Mouse (Mus musculus): Measurements from ENCODE around the gene Zmynd8. TPM values are rescaled to one million over a fixed set of nuclear protein-coding genes. Genes with fewer than 3 reads are reported as not detected.
A peak's percentile ranks its signal among the peaks of the same experiment; 100 is the strongest.

Zmynd8 gene
- polyA plus RNA-seq, 1 experiment from 2014 or later: 52.9 TPM

GRCm38 (mm10) chr2:165845490-165845889 lies 53.3 kb downstream of the Zmynd8 start:
- WGBS: 91% methylated on average over 22 of the region's 22 CpGs
- H3K27ac ChIP-seq (ENCODE audit: low read depth, low read length): no peak overlapping the region
- H3K9me3 ChIP-seq (ENCODE audit: control insufficient read depth, low read length): no peaks in the 10 kb centered on the region
- no peaks in the 10 kb centered on the region for H3K27me3 ChIP-seq (ENCODE audit: control insufficient read depth, insufficient read depth, low read length)
- H3K9ac ChIP-seq (ENCODE audit: low read depth, low read length): no peak overlapping the region
- ATAC-seq (ENCODE audit: low FRiP score) (no peak), DNase-seq (ENCODE audit: low spot score) (no peak)
- peaks cover 8% of the 10 kb centered on the region for H3K36me3 ChIP-seq (ENCODE audit: control insufficient read depth, insufficient read depth, low read length)
- no peaks in the 10 kb centered on the region; the same call in 1 of the 2 replicates for H3K4me1 ChIP-seq (replicated peaks; ENCODE audit: control insufficient read depth, insufficient read depth, low read length)
- H3K4me3 ChIP-seq (ENCODE audit: low read depth, low read length): no peak overlapping the region
- no peak overlapping the region for H3K4me2 ChIP-seq (replicated peaks; ENCODE audit: low read depth, low read length)

GRCm38 (mm10) chr2:165843350-165843749 lies 55.5 kb downstream of the Zmynd8 start:
- Histone ChIP-seq H3K27me3 (ENCODE audit: control insufficient read depth, insufficient read depth, low read length) (no peaks in the 10 kb centered on the region), H3K9ac (ENCODE audit: low read depth, low read length) (no peak overlapping the region), H3K27ac (ENCODE audit: low read depth, low read length) (no peak overlapping the region), H3K36me3 (ENCODE audit: control insufficient read depth, insufficient read depth, low read length) (peaks cover 8% of the 10 kb centered on the region), H3K4me3 (ENCODE audit: low read depth, low read length) (no peak overlapping the region), H3K4me1 (replicated peaks; ENCODE audit: control insufficient read depth, insufficient read depth, low read length) (no peaks in the 10 kb centered on the region), H3K4me2 (replicated peaks; ENCODE audit: low read depth, low read length) (no peak overlapping the region), H3K9me3 (ENCODE audit: control insufficient read depth, low read length) (no peaks in the 10 kb centered on the region)
- ATAC-seq (ENCODE audit: low FRiP score) (no peak), DNase-seq (ENCODE audit: low spot score) (no peak)
- whole genome bisulfite sequencing: 93% methylated on average over 6 of the region's 6 CpGs

DNA sequence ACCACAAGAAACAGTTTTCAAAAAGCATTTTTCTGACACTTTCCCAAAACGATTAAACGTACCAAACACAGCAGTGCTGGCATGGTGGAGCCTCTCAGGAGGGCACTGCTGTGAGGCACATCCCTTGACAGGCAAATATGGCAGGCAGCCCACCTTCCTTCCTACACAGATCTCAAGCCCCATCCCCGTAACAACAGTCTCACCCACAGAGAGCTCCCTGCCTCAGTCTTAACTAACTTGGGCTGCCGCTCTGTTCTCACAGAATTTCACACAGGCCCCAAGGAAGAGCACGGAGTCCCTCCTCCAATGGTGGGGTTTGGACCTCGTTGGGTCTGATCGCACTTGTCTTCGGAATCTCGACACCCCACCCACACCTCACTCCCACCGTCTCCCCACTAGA lies 56.6 kb downstream of the Zmynd8 start:
- peaks cover 8% of the 10 kb centered on the region for H3K36me3 ChIP-seq (ENCODE audit: control insufficient read depth, insufficient read depth, low read length)
- WGBS: 94% methylated on average over 10 of the region's 10 CpGs
- no peak overlapping the region for H3K9ac ChIP-seq (ENCODE audit: low read depth, low read length)

GRCm38 (mm10) chr2:165841805-165842204 lies 57.0 kb downstream of the Zmynd8 start:
- no peak for DNase-seq (ENCODE audit: low spot score)
- Histone ChIP-seq H3K27ac (ENCODE audit: low read depth, low read length) (no peak overlapping the region), H3K9ac (ENCODE audit: low read depth, low read length) (no peak overlapping the region), H3K9me3 (ENCODE audit: control insufficient read depth, low read length) (no peaks in the 10 kb centered on the region), H3K4me1 (replicated peaks; ENCODE audit: control insufficient read depth, insufficient read depth, low read length) (no peaks in the 10 kb centered on the region), H3K4me2 (replicated peaks; ENCODE audit: low read depth, low read length) (no peak overlapping the region), H3K36me3 (ENCODE audit: control insufficient read depth, insufficient read depth, low read length) (peaks cover 11% of the 10 kb centered on the region), H3K27me3 (ENCODE audit: control insufficient read depth, insufficient read depth, low read length) (no peaks in the 10 kb centered on the region), H3K4me3 (ENCODE audit: low read depth, low read length) (no peak overlapping the region)
- 93% methylated on average over 6 of the region's 6 CpGs for WGBS
- ATAC-seq (ENCODE audit: low FRiP score): no peak

More for the DNA sequence above, 56.6 kb downstream of the Zmynd8 start:
- Histone ChIP-seq H3K4me2 (replicated peaks; ENCODE audit: low read depth, low read length) (no peak overlapping the region), H3K27me3 (ENCODE audit: control insufficient read depth, insufficient read depth, low read length) (no peaks in the 10 kb centered on the region), H3K27ac (ENCODE audit: low read depth, low read length) (no peak overlapping the region), H3K4me3 (ENCODE audit: low read depth, low read length) (no peak overlapping the region), H3K9me3 (ENCODE audit: control insufficient read depth, low read length) (no peaks in the 10 kb centered on the region), H3K4me1 (replicated peaks; ENCODE audit: control insufficient read depth, insufficient read depth, low read length) (no peaks in the 10 kb centered on the region)
- ATAC-seq (ENCODE audit: low FRiP score) (no peak), DNase-seq (ENCODE audit: low spot score) (no peak)

DNA sequence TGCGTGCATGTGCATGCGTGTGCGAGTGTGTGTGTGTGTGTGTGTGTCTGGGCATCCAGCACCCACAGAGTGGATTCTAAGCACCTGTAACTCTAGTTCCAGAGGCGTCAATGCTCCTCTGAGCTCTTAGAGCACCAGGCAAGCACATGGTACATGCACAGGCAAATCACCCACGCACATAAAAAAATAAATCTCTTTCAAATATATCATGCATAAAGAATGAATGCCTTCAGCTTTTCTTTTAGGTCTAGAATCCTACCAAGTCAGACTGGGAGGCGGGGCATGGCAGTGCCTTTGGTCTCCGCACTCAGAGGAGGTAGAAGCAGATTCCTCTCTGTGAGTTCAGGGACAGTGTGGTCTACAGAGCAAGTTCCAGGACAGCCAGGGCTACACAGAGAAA lies 58.0 kb downstream of the Zmynd8 start:
- Histone ChIP-seq H3K9ac (ENCODE audit: low read depth, low read length) (no peak overlapping the region), H3K4me3 (ENCODE audit: low read depth, low read length) (no peak overlapping the region), H3K27ac (ENCODE audit: low read depth, low read length) (no peak overlapping the region), H3K36me3 (ENCODE audit: control insufficient read depth, insufficient read depth, low read length) (peaks cover 13% of the 10 kb centered on the region), H3K4me1 (replicated peaks; ENCODE audit: control insufficient read depth, insufficient read depth, low read length) (no peaks in the 10 kb centered on the region), H3K9me3 (ENCODE audit: control insufficient read depth, low read length) (no peaks in the 10 kb centered on the region), H3K27me3 (ENCODE audit: control insufficient read depth, insufficient read depth, low read length) (no peaks in the 10 kb centered on the region), H3K4me2 (replicated peaks; ENCODE audit: low read depth, low read length) (no peak overlapping the region)
- DNase-seq (ENCODE audit: low spot score): no peak
- 96% methylated on average over 7 of the region's 7 CpGs for WGBS
- ATAC-seq (ENCODE audit: low FRiP score): no peak

DNA sequence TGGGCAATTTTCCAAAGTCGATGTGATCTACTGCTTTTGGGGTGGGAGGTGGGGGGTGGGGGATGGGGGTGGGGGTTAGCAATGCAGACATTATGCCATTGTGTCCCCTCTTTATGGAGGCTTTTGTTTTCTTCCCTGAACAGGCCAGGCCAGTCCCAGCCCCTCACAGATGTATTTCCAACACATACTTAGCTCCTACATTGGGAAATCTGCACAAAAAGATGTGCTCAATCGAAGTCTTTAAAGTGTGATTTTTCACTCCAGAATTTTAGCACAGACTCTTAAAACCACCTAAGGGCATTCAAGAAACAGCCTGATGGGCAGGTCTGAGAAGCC lies 59.5 kb downstream of the Zmynd8 start:
- Histone ChIP-seq H3K27me3 (ENCODE audit: control insufficient read depth, insufficient read depth, low read length) (no peaks in the 10 kb centered on the region), H3K9ac (ENCODE audit: low read depth, low read length) (no peak overlapping the region), H3K4me2 (replicated peaks; ENCODE audit: low read depth, low read length) (no peak overlapping the region), H3K9me3 (ENCODE audit: control insufficient read depth, low read length) (no peaks in the 10 kb centered on the region), H3K27ac (ENCODE audit: low read depth, low read length) (peak overlapping the region; percentile 68), H3K36me3 (ENCODE audit: control insufficient read depth, insufficient read depth, low read length) (peaks cover 13% of the 10 kb centered on the region), H3K4me1 (replicated peaks; ENCODE audit: control insufficient read depth, insufficient read depth, low read length) (no peaks in the 10 kb centered on the region), H3K4me3 (ENCODE audit: low read depth, low read length) (no peak overlapping the region)
- DNase-seq (ENCODE audit: low spot score) (no peak), ATAC-seq (ENCODE audit: low FRiP score) (no peak)
- WGBS: 86% methylated on average over 2 of the region's 2 CpGs

DNA sequence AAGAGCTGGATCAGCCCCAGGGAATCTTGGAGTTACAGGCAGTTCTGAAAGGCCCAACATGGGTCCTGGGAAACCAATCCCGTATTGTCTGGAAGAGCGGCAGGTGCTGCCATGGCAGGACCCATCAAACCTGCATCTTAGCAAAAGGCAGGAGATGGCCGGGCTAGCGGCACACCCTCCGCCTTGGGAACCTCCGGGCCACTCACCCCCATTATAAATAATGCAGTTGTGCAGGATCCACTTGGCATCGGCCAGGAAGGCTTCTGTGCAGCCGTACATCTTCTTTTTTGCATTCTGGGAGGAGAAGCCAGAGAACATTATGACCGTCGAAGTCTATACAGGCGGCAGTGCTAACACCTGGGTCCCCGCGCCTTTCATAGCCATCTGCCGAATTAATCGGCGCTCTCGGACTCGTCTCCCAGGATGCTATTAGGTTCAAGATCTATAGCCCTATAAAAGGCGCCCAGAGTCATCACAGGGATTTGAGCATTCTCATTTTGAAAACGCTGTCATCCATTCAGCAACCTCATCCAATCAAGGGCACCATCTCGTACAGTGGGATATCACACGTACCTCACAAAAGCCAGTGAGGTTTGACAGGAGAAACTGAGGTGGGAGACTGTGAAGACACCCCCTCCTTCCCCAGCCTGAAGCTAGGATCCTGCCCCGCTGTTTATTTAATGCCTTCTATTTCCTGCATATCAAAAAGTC lies 60.1 kb downstream of the Zmynd8 start:
- no peak overlapping the region for H3K9ac ChIP-seq (ENCODE audit: low read depth, low read length)
- H3K4me1 ChIP-seq (replicated peaks; ENCODE audit: control insufficient read depth, insufficient read depth, low read length): no peaks in the 10 kb centered on the region
- 80% methylated on average over 23 of the region's 23 CpGs for WGBS
- no peaks in the 10 kb centered on the region for H3K9me3 ChIP-seq (ENCODE audit: control insufficient read depth, low read length)
- H3K4me2 ChIP-seq (replicated peaks; ENCODE audit: low read depth, low read length): no peak overlapping the region
- DNase-seq (ENCODE audit: low spot score): no peak
- no peak overlapping the region for H3K4me3 ChIP-seq (ENCODE audit: low read depth, low read length)
- peaks cover 12% of the 10 kb centered on the region for H3K36me3 ChIP-seq (ENCODE audit: control insufficient read depth, insufficient read depth, low read length)
- H3K27me3 ChIP-seq (ENCODE audit: control insufficient read depth, insufficient read depth, low read length): no peaks in the 10 kb centered on the region
- 0 out of 2 replicates have a peak, but pooled peaks have one; percentile 17 for ATAC-seq (ENCODE audit: low FRiP score)
- H3K27ac ChIP-seq (ENCODE audit: low read depth, low read length): peak overlapping the region; percentile 68

- Histone ChIP-seq H3K4me1 (replicated peaks; ENCODE audit: control insufficient read depth, insufficient read depth, low read length) (no peaks in the 10 kb centered on the region), H3K9me3 (ENCODE audit: control insufficient read depth, low read length) (no peaks in the 10 kb centered on the region), H3K9ac (ENCODE audit: low read depth, low read length) (no peak overlapping the region), H3K4me2 (replicated peaks; ENCODE audit: low read depth, low read length) (no peak overlapping the region), H3K27me3 (ENCODE audit: control insufficient read depth, insufficient read depth, low read length) (no peaks in the 10 kb centered on the region), H3K27ac (ENCODE audit: low read depth, low read length) (no peak overlapping the region), H3K4me3 (ENCODE audit: low read depth, low read length) (no peak overlapping the region), H3K36me3 (ENCODE audit: control insufficient read depth, insufficient read depth, low read length) (peaks cover 15% of the 10 kb centered on the region)
- DNase-seq (ENCODE audit: low spot score) (no peak), ATAC-seq (ENCODE audit: low FRiP score) (no peak)
- WGBS: 94% methylated on average over 13 of the region's 13 CpGs
Measured at GRCm38 (mm10) chr2:165834601-165835000, 64.2 kb downstream of the Zmynd8 start.

DNA sequence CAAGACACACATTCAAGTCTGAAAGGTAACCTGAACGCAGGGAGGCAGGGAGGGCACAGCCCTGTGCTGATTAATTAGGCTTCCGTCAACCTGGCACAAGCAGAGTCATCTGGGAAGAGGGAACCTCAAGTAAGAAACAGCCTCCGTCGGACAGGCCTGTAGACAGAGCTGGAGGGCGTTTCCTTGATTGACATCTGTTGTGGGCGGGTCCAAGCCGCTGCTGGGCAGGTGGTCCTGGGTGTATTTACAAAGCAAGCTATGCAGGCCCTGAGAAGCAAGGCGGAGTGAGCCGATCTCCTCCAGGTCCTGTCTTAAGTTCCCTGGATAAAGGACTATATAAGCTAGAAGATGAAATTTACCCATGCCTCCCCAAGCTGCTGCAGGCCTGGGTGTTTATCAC lies 65.3 kb downstream of the Zmynd8 start:
- H3K4me1 ChIP-seq (replicated peaks; ENCODE audit: control insufficient read depth, insufficient read depth, low read length): no peaks in the 10 kb centered on the region
- H3K36me3 ChIP-seq (ENCODE audit: control insufficient read depth, insufficient read depth, low read length): peaks cover 15% of the 10 kb centered on the region
- no peak overlapping the region for H3K4me2 ChIP-seq (replicated peaks; ENCODE audit: low read depth, low read length)
- no peak overlapping the region for H3K9ac ChIP-seq (ENCODE audit: low read depth, low read length)
- H3K27me3 ChIP-seq (ENCODE audit: control insufficient read depth, insufficient read depth, low read length): no peaks in the 10 kb centered on the region
- ATAC-seq (ENCODE audit: low FRiP score) (no peak), DNase-seq (ENCODE audit: low spot score) (no peak)
- H3K27ac ChIP-seq (ENCODE audit: low read depth, low read length): no peak overlapping the region
- no peaks in the 10 kb centered on the region for H3K9me3 ChIP-seq (ENCODE audit: control insufficient read depth, low read length)
- 71% methylated on average over 9 of the region's 9 CpGs for WGBS
- H3K4me3 ChIP-seq (ENCODE audit: low read depth, low read length): no peak overlapping the region
